In the genomic region with DNA sequence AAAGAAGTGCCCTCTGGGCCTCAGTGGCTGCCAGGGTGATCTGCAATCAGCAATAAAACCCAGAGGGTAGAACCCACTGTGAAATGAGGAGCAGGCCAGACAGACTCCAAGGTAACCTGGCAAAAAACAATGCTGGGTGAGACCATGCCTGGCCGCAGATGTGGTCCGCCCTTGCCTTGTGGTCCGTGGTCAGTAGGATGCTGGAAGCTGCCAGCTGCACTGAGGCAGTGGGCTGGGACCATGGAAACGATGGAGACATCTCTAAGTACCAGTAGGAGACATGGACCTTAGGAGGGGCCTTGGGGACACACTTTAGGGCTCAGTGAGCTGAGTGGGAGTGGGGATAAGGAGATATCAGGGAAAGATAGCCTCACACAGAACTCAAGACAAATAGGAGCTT, we compare ENCODE assay signal across 20 mouse cellular contexts.
DNase-seq lines count a peak whose midpoint lies in the region; ATAC-seq and TF ChIP-seq lines count a peak whose summit lies in the region.
"Had no signal": no experiment of that assay in that cellular context is flagged by ENCODE, and none has a peak within 500 bp of the region (broad histone marks: within the 10 kb centered on the region; RNA-seq: fewer than 3 reads in every experiment).

No protein-coding gene starts in this region.

- TF ChIP-seq CTCF in bone marrow, adult 2 months (IDR thresholded peaks at IDR 0.05; ENCODE audit: control insufficient read depth, insufficient read depth, low read length) = no peak

- TF ChIP-seq POLR2A in bone marrow, adult 2 months (IDR thresholded peaks at IDR 0.05; ENCODE audit: borderline replicate concordance, control insufficient read depth, low read depth, low read length) = no peak

- 60% methylated on average over 4 of the region's 4 CpGs for WGBS in kidney, embryonic 15.5 days
- 47% methylated on average over 4 of the region's 4 CpGs for WGBS in bone marrow, adult 2 months
- WGBS in liver, embryonic 15.5 days (ENCODE audit: insufficient replicate concordance) = 58% methylated on average over 4 of the region's 4 CpGs
- WGBS in limb, embryonic 10.5 days = 70% methylated on average over 4 of the region's 4 CpGs

- H3K27ac ChIP-seq in kidney, embryonic 15.5 days = 0 out of 2 replicates have a peak overlapping the region, but pooled peaks have one; percentile 9
- H3K27ac ChIP-seq in bone marrow, adult 2 months (ENCODE audit: control insufficient read depth, insufficient read depth, low read depth, low read length, poor library complexity) = peak overlapping the region; percentile 5
- H3K27ac ChIP-seq in liver, embryonic 15.5 days (replicated peaks) = peak overlapping the region; percentile 85
- H3K27ac ChIP-seq in limb, embryonic 10.5 days = no peak overlapping the region
- H3K27ac ChIP-seq: embryonic facial prominence, embryonic 12.5 days; forebrain, embryonic 15.5 days; heart, embryonic 15.5 days; hindbrain, embryonic 12.5 days; limb, embryonic 13.5 days; midbrain, embryonic 12.5 days had no signal

- peak overlapping the region; percentile 62 for H3K4me3 ChIP-seq in erythroblast, embryonic 14.5 days (replicated peaks)
- H3K4me3 ChIP-seq in kidney, embryonic 15.5 days (replicated peaks) = no peak overlapping the region
- peak overlapping the region; percentile 66 for H3K4me3 ChIP-seq in bone marrow, adult 2 months (replicated peaks; ENCODE audit: control insufficient read depth, low read depth, low read length)
- H3K4me3 ChIP-seq in liver, embryonic 15.5 days (replicated peaks) = peak overlapping the region; percentile 46
- no peak overlapping the region for H3K4me3 ChIP-seq in limb, embryonic 10.5 days
- H3K4me3 ChIP-seq: embryonic facial prominence, embryonic 12.5 days; forebrain, embryonic 15.5 days; heart, embryonic 15.5 days; hindbrain, embryonic 12.5 days; limb, embryonic 13.5 days; midbrain, embryonic 12.5 days had no signal

- H3K27me3 ChIP-seq in erythroblast, embryonic 14.5 days (ENCODE audit: control insufficient read depth) = 0 out of 2 replicates have a peak, but pooled peaks cover 2% of the 10 kb centered on the region
- H3K27me3 ChIP-seq in kidney, embryonic 15.5 days = no peaks in the 10 kb centered on the region
- no peaks in the 10 kb centered on the region for H3K27me3 ChIP-seq in liver, embryonic 15.5 days
- no peaks in the 10 kb centered on the region for H3K27me3 ChIP-seq in limb, embryonic 10.5 days (ENCODE audit: low read depth, poor library complexity, severe bottlenecking)
- H3K27me3 ChIP-seq: embryonic facial prominence, embryonic 12.5 days; forebrain, embryonic 15.5 days; heart, embryonic 15.5 days; hindbrain, embryonic 12.5 days; limb, embryonic 13.5 days; midbrain, embryonic 12.5 days had no signal

- H3K36me3 ChIP-seq in erythroblast, embryonic 14.5 days (ENCODE audit: control insufficient read depth) = peaks cover 5% of the 10 kb centered on the region
- no peaks in the 10 kb centered on the region for H3K36me3 ChIP-seq in kidney, embryonic 15.5 days
- no peaks in the 10 kb centered on the region for H3K36me3 ChIP-seq in liver, embryonic 15.5 days (replicated peaks)
- H3K36me3 ChIP-seq in limb, embryonic 10.5 days = no peaks in the 10 kb centered on the region
- H3K36me3 ChIP-seq: embryonic facial prominence, embryonic 12.5 days; forebrain, embryonic 15.5 days; heart, embryonic 15.5 days; hindbrain, embryonic 12.5 days; limb, embryonic 13.5 days; midbrain, embryonic 12.5 days had no signal

- no peak for DNase-seq in kidney, postnatal 36 days
- no peak for DNase-seq in testis, postnatal 14 days (ENCODE audit: low spot score)
- no peak for DNase-seq in limb, embryonic 10.5 days (ENCODE audit: low spot score)
- DNase-seq: cerebellum, adult 9-10 months; gastrocnemius, postnatal 25 days; kidney, adult 8-10 months; kidney, postnatal 4 days; thymus, postnatal 4 days had no signal

- no peak overlapping the region for H3K9ac ChIP-seq in kidney, embryonic 15.5 days
- H3K9ac ChIP-seq in liver, embryonic 15.5 days = peak overlapping the region; percentile 43
- H3K9ac ChIP-seq: embryonic facial prominence, embryonic 12.5 days; forebrain, embryonic 15.5 days; heart, embryonic 15.5 days; hindbrain, embryonic 12.5 days; limb, embryonic 13.5 days; midbrain, embryonic 12.5 days had no signal

- peaks cover 61% of the 10 kb centered on the region for H3K4me1 ChIP-seq in erythroblast, embryonic 14.5 days (ENCODE audit: control insufficient read depth)
- H3K4me1 ChIP-seq in kidney, embryonic 15.5 days = peaks cover 55% of the 10 kb centered on the region
- peaks cover 17% of the 10 kb centered on the region for H3K4me1 ChIP-seq in bone marrow, adult 2 months (ENCODE audit: control insufficient read depth, insufficient read depth, low read length)
- peaks cover 70% of the 10 kb centered on the region for H3K4me1 ChIP-seq in liver, embryonic 15.5 days (replicated peaks)
- peaks cover 23% of the 10 kb centered on the region for H3K4me1 ChIP-seq in limb, embryonic 10.5 days
- H3K4me1 ChIP-seq: embryonic facial prominence, embryonic 12.5 days; hindbrain, embryonic 12.5 days had no signal

- H3K4me2 ChIP-seq in kidney, embryonic 15.5 days = no peak overlapping the region
- H3K4me2 ChIP-seq in liver, embryonic 15.5 days = peak overlapping the region; percentile 64
- H3K4me2 ChIP-seq: embryonic facial prominence, embryonic 12.5 days; forebrain, embryonic 15.5 days; heart, embryonic 15.5 days; hindbrain, embryonic 12.5 days; limb, embryonic 13.5 days; midbrain, embryonic 12.5 days had no signal

- ATAC-seq in erythroblast, adult 5-6 weeks (replicated peaks; ENCODE audit: low FRiP score, poor library complexity, severe bottlenecking) = no peak
- ATAC-seq in kidney, embryonic 15.5 days (replicated peaks; ENCODE audit: low FRiP score) = no peak
- no peak for ATAC-seq in liver, embryonic 15.5 days (ENCODE audit: insufficient read depth)
- ATAC-seq: forebrain, embryonic 15.5 days; inflammation-experienced regulatory T-cells, adult 6 months had no signal

- H3K9me3 ChIP-seq in erythroblast, embryonic 14.5 days (ENCODE audit: control insufficient read depth, low read length) = no peaks in the 10 kb centered on the region
- no peaks in the 10 kb centered on the region for H3K9me3 ChIP-seq in kidney, embryonic 15.5 days (replicated peaks)
- H3K9me3 ChIP-seq in liver, embryonic 15.5 days (replicated peaks) = no peaks in the 10 kb centered on the region
- no peaks in the 10 kb centered on the region for H3K9me3 ChIP-seq in limb, embryonic 10.5 days (replicated peaks)
- H3K9me3 ChIP-seq: embryonic facial prominence, embryonic 12.5 days; forebrain, embryonic 15.5 days; heart, embryonic 15.5 days; hindbrain, embryonic 12.5 days; limb, embryonic 13.5 days; midbrain, embryonic 12.5 days had no signal

Comparison
In these comparisons a context has a peak if more than half of its experiments do, and no peak if none do; other contexts are left out.
1. H3K4me3 ChIP-seq: peak in erythroblast, embryonic 14.5 days (single experiment), bone marrow, adult 2 months (single experiment) and liver, embryonic 15.5 days (single experiment); none in kidney, embryonic 15.5 days (single experiment) and limb, embryonic 10.5 days (single experiment).